Mouse (Mus musculus): Measurements from ENCODE around the gene Slc5a2.

The Slc5a2 gene

GRCm38 (mm10) chr7:128265411-128265810, at the start of gene Slc5a2:
Gene Slc5a2, plus strand, starts transcription at chr7:128265657.
- DNase-seq (ENCODE audit: extremely low spot score, low spot score): no peak

- no peak for DNase-seq (ENCODE audit: extremely low spot score, low spot score)
Observed at GRCm38 (mm10) chr7:128219952-128220351, 45.5 kb upstream of the Slc5a2 start.

- no peak for DNase-seq (ENCODE audit: extremely low spot score, low spot score)
Observed at GRCm38 (mm10) chr7:128220936-128221335, 44.5 kb upstream of the Slc5a2 start.

- no peak for DNase-seq (ENCODE audit: extremely low spot score, low spot score)
Observed at GRCm38 (mm10) chr7:128231741-128232140, 33.7 kb upstream of the Slc5a2 start.

- no peak for DNase-seq (ENCODE audit: extremely low spot score, low spot score)
Observed at GRCm38 (mm10) chr7:128234796-128235195, 30.7 kb upstream of the Slc5a2 start.

GRCm38 (mm10) chr7:128235481-128235880, 30.0 kb upstream of the Slc5a2 start:
- no peak for DNase-seq (ENCODE audit: extremely low spot score, low spot score)

- DNase-seq (ENCODE audit: extremely low spot score, low spot score): no peak
Observed at GRCm38 (mm10) chr7:128236426-128236825, 29.0 kb upstream of the Slc5a2 start.

GRCm38 (mm10) chr7:128236856-128237592, 28.4 kb upstream of the Slc5a2 start, which contains the start of gene Armc5:
Gene Armc5, plus strand, starts transcription at chr7:128237342.
- peak; percentile 91 for DNase-seq (ENCODE audit: extremely low spot score, low spot score)

- DNase-seq (ENCODE audit: extremely low spot score, low spot score): no peak
Observed at GRCm38 (mm10) chr7:128237593-128237926, 27.9 kb upstream of the Slc5a2 start.

GRCm38 (mm10) chr7:128237927-128238778, 27.3 kb upstream of the Slc5a2 start, which contains the start of gene 9130023H24Rik:
Gene 9130023H24Rik, minus strand, starts transcription at chr7:128238031.
- DNase-seq (ENCODE audit: extremely low spot score, low spot score): peak; percentile 100

GRCm38 (mm10) chr7:128238991-128239390, 26.5 kb upstream of the Slc5a2 start:
- DNase-seq (ENCODE audit: extremely low spot score, low spot score): no peak

GRCm38 (mm10) chr7:128240131-128240784, 25.2 kb upstream of the Slc5a2 start:
- DNase-seq (ENCODE audit: extremely low spot score, low spot score): no peak

GRCm38 (mm10) chr7:128242331-128242730, 23.1 kb upstream of the Slc5a2 start:
- DNase-seq (ENCODE audit: extremely low spot score, low spot score): no peak

GRCm38 (mm10) chr7:128243921-128244320, 21.5 kb upstream of the Slc5a2 start:
- no peak for DNase-seq (ENCODE audit: extremely low spot score, low spot score)

GRCm38 (mm10) chr7:128244410-128245025, 20.9 kb upstream of the Slc5a2 start:
- DNase-seq (ENCODE audit: extremely low spot score, low spot score): no peak

- no peak for DNase-seq (ENCODE audit: extremely low spot score, low spot score)
Observed at GRCm38 (mm10) chr7:128245547-128245946, 19.9 kb upstream of the Slc5a2 start.

- peak; percentile 63 for DNase-seq (ENCODE audit: extremely low spot score, low spot score)
Observed at GRCm38 (mm10) chr7:128246496-128247391, 18.7 kb upstream of the Slc5a2 start, which contains the start of gene Tgfb1i1. Gene Tgfb1i1, plus strand, starts transcription at chr7:128246812.

GRCm38 (mm10) chr7:128247443-128247842, 18.0 kb upstream of the Slc5a2 start:
- peak; percentile 89 for DNase-seq (ENCODE audit: extremely low spot score, low spot score)

GRCm38 (mm10) chr7:128248081-128249042, 17.1 kb upstream of the Slc5a2 start:
- no peak for DNase-seq (ENCODE audit: extremely low spot score, low spot score)

Data from neural tube, embryonic 10.5 days (tissue).